Mouse (Mus musculus) liver, embryonic 14.5 days (tissue): Measurements from ENCODE around the gene Rnaseh2a. TPM values are rescaled to one million over a fixed set of nuclear protein-coding genes. Genes with fewer than 3 reads are reported as not detected.
A peak's percentile ranks its signal among the peaks of the same experiment; 100 is the strongest.

ENCODE experiments used
- ATAC-seq: fragments of 200-750 bp; cut with Nextera tagmentation; 2 replicates; pipeline ENCODE4 v1.8.0; 2017; ENCODE audit warnings: moderate number of reproducible peaks, mild to moderate bottlenecking, moderate library complexity; ENCODE audit not compliant: insufficient read depth
- DNase-seq, 3 experiments: peaks; one replicate each; pipeline ENCODE4 v3.0.0-alpha.2; 2012 to 2013; ENCODE audit warnings: low read depth in 3 of 3, low spot score in 3 of 3
- H3K27ac ChIP-seq: fragments of 300-500 bp; sonication (generic); 2 replicates; pipeline ENCODE4 v1.5.1; 2014; ENCODE audit warnings: moderate library complexity, mild to moderate bottlenecking, control low read depth, inconsistent platforms
- H3K27me3 ChIP-seq: fragments of 300-500 bp; sonication (generic); 2 replicates; pipeline ENCODE4 v1.6.1; 2014; ENCODE audit warnings: mild to moderate bottlenecking, low read length, moderate library complexity; ENCODE audit not compliant: control insufficient read depth, insufficient read depth
- H3K36me3 ChIP-seq: fragments of 300-500 bp; sonication (generic); replicated peaks from 2 replicates; pipeline ENCODE4 v1.6.1; 2014; ENCODE audit warnings: low read depth; ENCODE audit not compliant: control insufficient read depth, insufficient read depth
- H3K4me1 ChIP-seq, 2 experiments: fragments of 200-500 bp in 1 of 2; fragments of 300-500 bp in 1 of 2; sonication (generic) in 1 of 2; replicated peaks; 2 replicates each; pipeline ENCODE4 v1.6.1; 2012 to 2014; ENCODE audit warnings: antibody characterized with exemption in 1 of 2, inconsistent platforms in 1 of 2, low read length in 1 of 2; ENCODE audit not compliant: control insufficient read depth in 2 of 2, insufficient read depth in 2 of 2
- H3K4me2 ChIP-seq: fragments of 300-500 bp; sonication (generic); 2 replicates; pipeline ENCODE4 v1.6.1; 2014; ENCODE audit warnings: low read depth, mild to moderate bottlenecking, control low read depth, moderate library complexity
- H3K4me3 ChIP-seq, 2 experiments: fragments of 200-500 bp in 1 of 2; fragments of 300-500 bp in 1 of 2; sonication (generic) in 1 of 2; 2 replicates each; pipeline ENCODE4 v1.5.1; 2012 to 2014; ENCODE audit warnings: low read depth in 2 of 2, low read length in 2 of 2, mild to moderate bottlenecking in 2 of 2, control low read depth in 1 of 2, inconsistent platforms in 1 of 2, moderate library complexity in 1 of 2; ENCODE audit not compliant: insufficient read depth in 1 of 2
- H3K9ac ChIP-seq: fragments of 300-500 bp; sonication (generic); replicated peaks from 2 replicates; pipeline ENCODE4 v1.6.1; 2014; ENCODE audit warnings: mild to moderate bottlenecking, control low read depth, moderate library complexity
- H3K9me3 ChIP-seq: fragments of 300-500 bp; sonication (generic); 2 replicates; pipeline ENCODE4 v1.6.1; 2016; ENCODE audit warnings: low read length, mixed read lengths; ENCODE audit not compliant: control insufficient read depth
- CTCF ChIP-seq: IDR thresholded peaks from 2 replicates; pipeline ENCODE4 v1.5.1; 2016; ENCODE audit warnings: antibody characterized with exemption, low read depth, control low read depth
- EP300 ChIP-seq: IDR thresholded peaks from 2 replicates; pipeline ENCODE4 v1.6.1; 2016; ENCODE audit warnings: antibody characterized with exemption, low read depth
- WGBS: fragments of 180-500 bp; shearing (Covaris S2); extraction: QIAGEN DNeasy Blood & Tissue Kit; methylation state at CpG from one replicate; pipeline ENCODE4 v1.1.7; 2014; ENCODE audit not compliant: insufficient replicate concordance; 5-methylcytosine and 5-hydroxymethylcytosine counted together
- polyA plus RNA-seq, 2 experiments: library from polyadenylated mRNA; depleted of rRNA in 1 of 2; stranded (reverse) in 1 of 2; unstranded in 1 of 2; fragments of >200 nt; fragmentation: Nextera tagmentation in 1 of 2; extraction: Ambion mirVana in 1 of 2; gene quantifications; 2 replicates each; pipeline versions ENCODE4 v1.2.1 to v1.2.3; 2012 to 2014

Gene Rnaseh2a
- polyA plus RNA-seq, 2 experiments = 56.2 to 107 TPM

DNA sequence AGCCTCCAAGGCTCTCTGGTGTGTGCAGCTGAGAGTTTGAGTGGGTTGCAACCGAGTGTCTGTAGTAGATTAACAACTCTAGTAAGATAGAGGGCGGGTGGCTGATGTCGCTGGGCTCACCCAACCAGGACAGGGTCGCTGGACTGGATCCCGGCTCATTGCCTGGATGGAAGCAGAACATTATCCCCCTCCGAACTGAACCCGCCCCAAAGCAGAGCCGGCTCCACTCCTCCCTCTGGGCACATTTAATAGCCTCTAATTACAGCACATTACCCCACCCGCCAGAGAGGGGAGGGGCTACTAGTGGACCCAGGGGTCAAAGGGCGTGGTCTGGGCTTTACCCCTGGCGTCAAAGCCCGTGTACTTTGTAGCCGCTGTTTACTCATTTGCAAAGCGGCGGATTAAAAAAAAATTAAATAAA lies 19.8 kb upstream of the Rnaseh2a start:
- Histone ChIP-seq H3K4me1 (peaks cover 37 to 38% of the 10 kb centered on the region in 2 experiments), H3K36me3 (no peaks in the 10 kb centered on the region), H3K9ac (peak overlapping the region; percentile 81), H3K4me3 (peak overlapping the region in 1 of 2 experiments; percentile 59; a peak in 3 of 4 replicates), H3K9me3 (no peaks in the 10 kb centered on the region), H3K4me2 (peak overlapping the region; percentile 88), H3K27ac (peak overlapping the region; percentile 87), H3K27me3 (no peaks in the 10 kb centered on the region)
- no peak for DNase-seq
- 5% methylated on average over 15 of the region's 15 CpGs for WGBS
- no peak for ATAC-seq
- TF ChIP-seq EP300 (peak; percentile 21; the same call in 1 of the 2 replicates), CTCF (no peak)

DNA sequence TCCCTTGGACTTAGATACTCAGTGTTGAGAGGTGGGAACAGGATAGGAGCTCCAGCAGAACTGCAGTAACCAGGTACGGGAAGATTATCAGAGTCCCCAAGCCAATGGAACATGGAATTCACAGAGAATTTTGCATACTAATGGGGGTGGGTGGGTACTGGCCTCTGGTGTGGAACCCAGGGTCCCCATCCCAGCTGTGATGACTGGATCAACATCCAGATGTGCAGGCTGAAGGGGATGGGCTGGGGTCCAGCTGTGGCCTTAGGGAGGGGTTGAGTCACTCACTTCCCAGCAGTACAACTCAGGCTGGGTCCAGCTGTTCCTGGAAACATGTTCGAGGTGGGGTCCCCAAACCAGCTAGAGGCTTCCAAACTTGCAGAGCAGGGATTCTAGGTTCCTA lies 18.3 kb upstream of the Rnaseh2a start:
- WGBS = 65% methylated on average over 2 of the region's 2 CpGs
- ATAC-seq (no peak), DNase-seq (no peak)
- Histone ChIP-seq H3K9ac (no peak overlapping the region), H3K36me3 (no peaks in the 10 kb centered on the region), H3K4me3 (no peak overlapping the region), H3K4me1 (peaks cover 40 to 43% of the 10 kb centered on the region in 2 experiments), H3K4me2 (no peak overlapping the region), H3K27me3 (no peaks in the 10 kb centered on the region), H3K9me3 (no peaks in the 10 kb centered on the region), H3K27ac (no peak overlapping the region)
- TF ChIP-seq CTCF = no peak

DNA sequence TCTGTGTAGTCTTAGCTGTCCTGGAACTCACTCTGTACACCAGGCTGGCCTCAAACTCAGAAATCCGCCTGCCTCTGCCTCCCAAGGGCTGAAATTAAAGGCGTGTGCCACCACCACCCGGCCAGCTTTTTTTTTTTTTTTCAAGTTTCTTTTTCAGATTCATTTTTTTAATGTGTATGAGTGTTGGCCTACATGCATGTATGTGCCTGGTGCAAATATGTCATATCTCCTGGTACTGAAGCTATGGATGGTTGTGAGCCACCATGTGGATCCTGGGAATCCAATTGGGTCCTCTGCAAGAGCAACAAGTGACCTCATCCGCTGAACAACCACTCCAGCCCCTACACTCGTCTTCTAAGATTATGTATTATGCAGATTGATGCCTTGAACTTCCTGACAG lies 17.8 kb upstream of the Rnaseh2a start:
- ATAC-seq (no peak), DNase-seq (no peak)
- H3K9me3 ChIP-seq = no peaks in the 10 kb centered on the region
- H3K4me1 ChIP-seq = peaks cover 43 to 46% of the 10 kb centered on the region in 2 experiments
- H3K27ac ChIP-seq = no peak overlapping the region
- no peaks in the 10 kb centered on the region for H3K36me3 ChIP-seq
- no peak overlapping the region for H3K9ac ChIP-seq
- no peaks in the 10 kb centered on the region for H3K27me3 ChIP-seq
- WGBS = 70% methylated on average over 5 of the region's 5 CpGs
- H3K4me2 ChIP-seq = no peak overlapping the region
- H3K4me3 ChIP-seq = no peak overlapping the region
- TF ChIP-seq CTCF (no peak), EP300 (no peak)

DNA sequence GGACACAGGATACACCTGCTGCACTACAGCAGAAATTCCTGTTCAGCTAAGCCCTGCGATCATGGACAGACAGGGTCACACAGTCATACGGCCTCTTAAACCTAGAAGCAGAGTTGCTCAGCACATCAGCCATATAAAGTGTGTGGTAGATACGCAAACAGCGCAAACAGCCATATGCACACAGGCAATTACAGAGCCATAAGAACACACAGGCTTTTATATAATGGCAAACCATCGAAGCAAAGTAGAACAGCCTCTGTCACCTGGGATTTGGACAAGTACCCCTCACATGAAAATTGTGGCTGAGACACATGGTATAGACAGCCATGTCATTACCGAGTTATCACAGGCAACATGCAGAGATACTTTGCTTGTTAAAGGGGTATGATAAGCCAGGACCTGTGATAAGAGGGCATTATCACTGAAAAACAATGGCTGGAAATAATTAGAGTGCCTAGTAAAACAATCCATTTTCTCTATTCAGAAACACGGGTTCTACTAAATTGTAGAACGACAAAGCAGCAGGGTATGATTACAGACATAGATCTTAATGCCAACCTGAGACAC lies 16.9 kb upstream of the Rnaseh2a start:
- no peak for ATAC-seq
- Histone ChIP-seq H3K27me3 (no peaks in the 10 kb centered on the region), H3K9ac (peak overlapping the region; percentile 64), H3K27ac (peak overlapping the region; percentile 60), H3K4me1 (peaks cover 43 to 46% of the 10 kb centered on the region in 2 experiments), H3K4me2 (peak overlapping the region; percentile 99), H3K4me3 (peak overlapping the region; percentile 41 to 55), H3K36me3 (no peaks in the 10 kb centered on the region), H3K9me3 (no peaks in the 10 kb centered on the region)
- no peak for DNase-seq
- TF ChIP-seq EP300 (peak; percentile 53), CTCF (no peak)
- WGBS = 22% methylated on average over 8 of the region's 8 CpGs

DNA sequence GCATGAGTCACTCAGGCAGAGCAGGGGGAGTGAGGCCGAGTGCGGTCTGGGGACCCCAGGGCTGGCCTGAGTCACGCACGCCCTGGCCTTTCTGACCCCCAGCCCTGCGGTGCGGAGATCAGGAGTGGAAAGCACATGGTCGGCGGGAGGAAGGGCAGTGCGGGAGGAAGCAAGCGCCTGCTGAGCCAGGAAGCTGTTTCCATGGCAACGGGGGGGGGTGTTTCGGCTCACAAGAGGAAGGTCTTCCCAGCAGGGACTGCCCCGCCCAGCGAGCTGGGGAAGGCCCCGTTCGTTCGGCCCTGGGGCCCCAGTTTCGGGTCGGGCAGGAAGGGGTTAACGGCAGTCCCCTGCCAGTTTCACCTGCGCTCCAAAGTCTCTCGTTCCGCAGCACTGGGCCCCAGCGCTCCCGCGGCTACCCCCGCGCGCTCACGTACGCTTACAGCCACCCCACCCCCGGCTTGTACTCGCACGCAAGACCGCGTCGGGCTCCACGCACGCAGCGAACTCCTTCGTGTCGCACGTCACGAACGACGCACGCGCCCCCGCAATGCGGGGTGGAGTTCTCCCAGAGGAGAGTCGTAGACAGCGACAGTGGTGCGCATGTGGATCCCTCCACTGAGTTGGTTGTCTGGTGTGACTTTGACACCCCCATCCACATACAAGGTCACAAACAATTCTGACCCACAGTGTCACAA lies 16.3 kb upstream of the Rnaseh2a start:
- Histone ChIP-seq H3K4me1 (peaks cover 40 to 43% of the 10 kb centered on the region in 2 experiments), H3K9me3 (no peaks in the 10 kb centered on the region), H3K27ac (peak overlapping the region; percentile 60), H3K4me2 (peak overlapping the region; percentile 99), H3K9ac (peak overlapping the region; percentile 64), H3K27me3 (no peaks in the 10 kb centered on the region), H3K4me3 (peak overlapping the region; percentile 41 to 55), H3K36me3 (no peaks in the 10 kb centered on the region)
- ATAC-seq (peak; percentile 17), DNase-seq (peak in 1 of 3 experiments; percentile 80)
- under 1% methylated on average over 53 of the region's 53 CpGs for WGBS
- TF ChIP-seq EP300 (no peak), CTCF (no peak)
